Mouse (Mus musculus) T-helper 1 cell (primary cell): ENCODE data around the gene Sfrp2.

Experiments
- in situ Hi-C: fragments of 300-600 bp; cut with MboI, MseI; formaldehyde crosslinking; loops from one replicate; pipeline ENCODE4 v1.15.1; 2025; ENCODE audit warnings: high pct_unique_total_duplicates

The Sfrp2 gene

GRCm38 (mm10) chr3:83771160-83771869, 5.2 kb downstream of the Sfrp2 start:
- in situ Hi-C loops, result no loop called here

- in situ Hi-C loops, result no loop called here
These were observed 7.2 kb downstream of the Sfrp2 start for GRCm38 (mm10) chr3:83773281-83773680.

- in situ Hi-C loops, result no loop called here
These were observed 9.3 kb downstream of the Sfrp2 start for GRCm38 (mm10) chr3:83775403-83775802.

GRCm38 (mm10) chr3:83781460-83782222, 15.5 kb downstream of the Sfrp2 start:
- in situ Hi-C loops, result loop anchor here (10.0 kb wide), 1 partner anchor 1423 kb away; no protein-coding TSS in a partner anchor

GRCm38 (mm10) chr3:83783716-83784469, 17.8 kb downstream of the Sfrp2 start:
- in situ Hi-C loops, result loop anchor here (10.0 kb wide), 1 partner anchor 1421 kb away; no protein-coding TSS in a partner anchor

GRCm38 (mm10) chr3:83784726-83785125, 18.6 kb downstream of the Sfrp2 start:
- in situ Hi-C loops, result loop anchor here (10.0 kb wide), 1 partner anchor 1420 kb away; no protein-coding TSS in a partner anchor

- in situ Hi-C loops, result loop anchor here (10.0 kb wide), 1 partner anchor 1418 kb away; no protein-coding TSS in a partner anchor
These were observed 21.0 kb downstream of the Sfrp2 start for GRCm38 (mm10) chr3:83787086-83787485.

GRCm38 (mm10) chr3:83787776-83788305, 21.7 kb downstream of the Sfrp2 start:
- in situ Hi-C loops, result loop anchor here (10.0 kb wide), 1 partner anchor 1417 kb away; no protein-coding TSS in a partner anchor

- in situ Hi-C loops, result loop anchor here (10.0 kb wide), 1 partner anchor 1415 kb away; no protein-coding TSS in a partner anchor
These were observed 23.7 kb downstream of the Sfrp2 start for GRCm38 (mm10) chr3:83789651-83790451.

- in situ Hi-C loops, result no loop called here
These were observed 25.3 kb downstream of the Sfrp2 start for GRCm38 (mm10) chr3:83791444-83791843.

GRCm38 (mm10) chr3:83797098-83797497, 31.0 kb downstream of the Sfrp2 start:
- in situ Hi-C loops, result no loop called here

GRCm38 (mm10) chr3:83797828-83798227, 31.7 kb downstream of the Sfrp2 start:
- in situ Hi-C loops, result no loop called here

GRCm38 (mm10) chr3:83799486-83799885, 33.4 kb downstream of the Sfrp2 start:
- in situ Hi-C loops, result no loop called here

GRCm38 (mm10) chr3:83801649-83802155, 35.6 kb downstream of the Sfrp2 start:
- in situ Hi-C loops, result no loop called here

GRCm38 (mm10) chr3:83808483-83808882, 42.4 kb downstream of the Sfrp2 start:
- in situ Hi-C loops, result no loop called here

- in situ Hi-C loops, result no loop called here
These were observed 45.9 kb downstream of the Sfrp2 start for GRCm38 (mm10) chr3:83811987-83812386.

- in situ Hi-C loops, result no loop called here
These were observed 46.7 kb downstream of the Sfrp2 start for GRCm38 (mm10) chr3:83812863-83813262.

- in situ Hi-C loops, result no loop called here
These were observed 50.3 kb downstream of the Sfrp2 start for GRCm38 (mm10) chr3:83816372-83816925.

- in situ Hi-C loops, result no loop called here
These were observed 57.7 kb downstream of the Sfrp2 start for GRCm38 (mm10) chr3:83823774-83824173.
